Mouse (Mus musculus): ENCODE measurements around the gene Ptger3.

The Ptger3 gene

GRCm38 (mm10) chr3:157566725-157567565 is at the start of gene Ptger3:
Gene Ptger3 (plus strand): TSS chr3:157566892.
- DNase-seq: no peak

GRCm38 (mm10) chr3:157517992-157518391 is 48.7 kb upstream of the Ptger3 start:
- peak; percentile 4 for DNase-seq

GRCm38 (mm10) chr3:157520433-157520832 is 46.3 kb upstream of the Ptger3 start:
- peak; percentile 44 for DNase-seq

- no peak for DNase-seq
Observed at GRCm38 (mm10) chr3:157523834-157524233, 42.9 kb upstream of the Ptger3 start.

GRCm38 (mm10) chr3:157531585-157531984 is 35.1 kb upstream of the Ptger3 start:
- DNase-seq: no peak

- DNase-seq: peak; percentile 96
Observed at GRCm38 (mm10) chr3:157533964-157534785, 32.5 kb upstream of the Ptger3 start, which contains the start of gene Zranb2. Gene Zranb2 (plus strand): TSS chr3:157534160.

GRCm38 (mm10) chr3:157534786-157535415 is 31.8 kb upstream of the Ptger3 start:
- DNase-seq: peak; percentile 3

- DNase-seq: no peak
Observed at GRCm38 (mm10) chr3:157549323-157549722, 17.4 kb upstream of the Ptger3 start.

GRCm38 (mm10) chr3:157549758-157550600 is 16.7 kb upstream of the Ptger3 start:
- no peak for DNase-seq

GRCm38 (mm10) chr3:157565196-157565595 is 1.5 kb upstream of the Ptger3 start:
- DNase-seq: peak; percentile 55

GRCm38 (mm10) chr3:157567566-157568132 is 957 bp downstream of the Ptger3 start:
- no peak for DNase-seq

GRCm38 (mm10) chr3:157572011-157572410 is 5.3 kb downstream of the Ptger3 start:
- DNase-seq: no peak

- no peak for DNase-seq
Observed at GRCm38 (mm10) chr3:157575441-157576342, 9.0 kb downstream of the Ptger3 start.

- DNase-seq: no peak
Observed at GRCm38 (mm10) chr3:157576343-157576722, 9.6 kb downstream of the Ptger3 start.

GRCm38 (mm10) chr3:157576862-157577261 is 10.2 kb downstream of the Ptger3 start:
- no peak for DNase-seq

- DNase-seq: no peak
Observed at GRCm38 (mm10) chr3:157578469-157579170, 11.9 kb downstream of the Ptger3 start.

- peak; percentile 42 for DNase-seq
Observed at GRCm38 (mm10) chr3:157579376-157579775, 12.7 kb downstream of the Ptger3 start.

- DNase-seq: no peak
Observed at GRCm38 (mm10) chr3:157580299-157580698, 13.6 kb downstream of the Ptger3 start.

- no peak for DNase-seq
Observed at GRCm38 (mm10) chr3:157581755-157582154, 15.1 kb downstream of the Ptger3 start.

Measured in lung, postnatal 10 days (tissue).